Mouse (Mus musculus): ENCODE data around the gene Il1f10. TPM values are rescaled to one million over a fixed set of nuclear protein-coding genes. Genes with fewer than 3 reads are reported as not detected.

Gene Il1f10
- not detected in 2 replicates for polyA plus RNA-seq (2012; rRNA removed)

DNA sequence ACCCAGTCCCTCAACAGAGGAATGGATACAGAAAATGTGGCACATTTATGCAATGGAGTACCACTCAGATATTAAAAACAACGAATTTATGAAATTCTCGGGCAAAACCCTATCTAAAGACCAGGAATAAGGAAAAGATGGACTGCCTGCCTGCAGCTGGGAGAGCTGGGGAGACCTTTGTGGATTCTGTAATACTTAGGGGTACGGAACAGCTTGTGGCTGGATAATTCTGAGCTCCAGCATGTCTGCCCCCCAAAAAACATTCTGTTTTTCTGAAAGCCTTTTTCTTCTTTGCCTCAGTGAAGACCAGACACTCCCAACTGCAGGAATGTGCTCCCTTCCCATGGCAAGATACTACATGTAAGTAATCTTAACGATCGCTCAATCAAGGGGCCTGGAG is at the start of gene Il1f10:
Il1f10 (plus strand) TSS at position 301 of the 400 bp plus-strand sequence.
- TF ChIP-seq POLR2A (IDR thresholded peaks at IDR 0.05; ENCODE audit: borderline replicate concordance, extremely low read depth, low read depth, low read length) (no peak), CTCF (IDR thresholded peaks at IDR 0.05; ENCODE audit: insufficient read depth, low read length) (no peak)
- Histone ChIP-seq H3K4me1 (ENCODE audit: control insufficient read depth, insufficient read depth, low read length) (no peaks in the 10 kb centered on the region), H3K4me3 (replicated peaks; ENCODE audit: extremely low read depth, low read depth, low read length) (no peak within 1 kb of the TSS)
- DNase-seq: no peak
- WGBS: 76% methylated on average over 5 of the region's 5 CpGs

DNA sequence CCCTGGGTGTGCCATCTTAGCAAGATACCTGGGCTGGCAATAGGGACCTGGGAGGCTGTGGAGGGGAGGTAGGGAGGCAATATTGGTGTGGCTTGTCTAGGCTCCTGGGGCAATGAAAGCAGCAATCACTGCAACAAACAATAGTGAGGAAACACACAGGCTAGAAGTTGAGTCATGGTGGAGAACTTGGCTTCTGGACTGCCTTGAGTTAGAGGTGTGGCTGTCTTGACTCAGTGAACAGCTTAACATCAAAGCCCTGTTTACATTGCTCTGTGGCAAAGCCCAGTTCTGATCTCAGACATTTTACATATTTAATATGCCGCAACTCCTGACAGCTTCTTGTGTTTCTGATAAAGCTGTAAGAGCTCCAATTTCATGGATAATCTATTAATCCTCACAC is 23.5 kb upstream of the Il1f10 start:
- WGBS: 81% methylated on average over 1 of the region's 1 CpGs
- no peak overlapping the region for H3K4me3 ChIP-seq (replicated peaks; ENCODE audit: extremely low read depth, low read depth, low read length)
- TF ChIP-seq CTCF (IDR thresholded peaks at IDR 0.05; ENCODE audit: insufficient read depth, low read length): no peak
- no peak for TF ChIP-seq POLR2A (IDR thresholded peaks at IDR 0.05; ENCODE audit: borderline replicate concordance, extremely low read depth, low read depth, low read length)

GRCm38 (mm10) chr2:24273619-24274018 is 17.4 kb upstream of the Il1f10 start:
- no peak for TF ChIP-seq CTCF (IDR thresholded peaks at IDR 0.05; ENCODE audit: insufficient read depth, low read length)
- no peak for DNase-seq
- 71% methylated on average over 2 of the region's 2 CpGs for WGBS
- Histone ChIP-seq H3K4me1 (ENCODE audit: control insufficient read depth, insufficient read depth, low read length) (no peaks in the 10 kb centered on the region), H3K4me3 (replicated peaks; ENCODE audit: extremely low read depth, low read depth, low read length) (no peak overlapping the region)

More for the DNA sequence above, 23.5 kb upstream of the Il1f10 start:
- no peak for DNase-seq
- no peaks in the 10 kb centered on the region for H3K4me1 ChIP-seq (ENCODE audit: control insufficient read depth, insufficient read depth, low read length)

- Histone ChIP-seq H3K4me3 (replicated peaks; ENCODE audit: extremely low read depth, low read depth, low read length) (no peak overlapping the region), H3K4me1 (ENCODE audit: control insufficient read depth, insufficient read depth, low read length) (no peaks in the 10 kb centered on the region)
- TF ChIP-seq POLR2A (IDR thresholded peaks at IDR 0.05; ENCODE audit: borderline replicate concordance, extremely low read depth, low read depth, low read length) (no peak), CTCF (IDR thresholded peaks at IDR 0.05; ENCODE audit: insufficient read depth, low read length) (no peak)
- 25% methylated on average over 1 of the region's 1 CpGs for WGBS
- no peak for DNase-seq
Observed at GRCm38 (mm10) chr2:24275146-24275545, 15.8 kb upstream of the Il1f10 start.

DNA sequence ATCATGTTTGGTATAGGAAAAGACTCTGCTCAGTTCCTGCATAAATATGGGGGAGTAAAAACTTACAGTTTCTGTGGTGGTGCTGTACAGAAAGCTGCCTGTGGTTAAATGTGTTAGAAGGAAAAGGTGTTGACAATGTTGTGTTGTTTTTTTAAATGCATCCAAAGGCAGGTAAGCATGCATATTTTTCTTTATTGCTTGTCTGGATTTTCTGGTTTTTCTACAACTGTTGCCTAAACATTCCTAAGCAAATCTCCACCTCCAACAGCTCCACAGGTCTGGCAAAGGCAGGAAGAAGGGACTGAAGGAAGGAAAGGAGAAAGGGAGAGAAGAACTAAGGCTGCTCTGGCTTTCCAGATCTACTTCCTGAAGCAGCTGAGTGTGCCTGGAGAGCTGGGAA is 14.3 kb upstream of the Il1f10 start, which contains the start of gene Il1f5:
Il1f5 (plus strand) TSS at position 301 of the 400 bp plus-strand sequence.
- no peak for DNase-seq
- Histone ChIP-seq H3K4me1 (ENCODE audit: control insufficient read depth, insufficient read depth, low read length) (no peaks in the 10 kb centered on the region), H3K4me3 (replicated peaks; ENCODE audit: extremely low read depth, low read depth, low read length) (no peak within 1 kb of the TSS)
- TF ChIP-seq CTCF (IDR thresholded peaks at IDR 0.05; ENCODE audit: insufficient read depth, low read length) (no peak), POLR2A (IDR thresholded peaks at IDR 0.05; ENCODE audit: borderline replicate concordance, extremely low read depth, low read depth, low read length) (no peak)

GRCm38 (mm10) chr2:24294616-24295015 is 3.6 kb downstream of the Il1f10 start:
- no peak for DNase-seq
- TF ChIP-seq CTCF (IDR thresholded peaks at IDR 0.05; ENCODE audit: insufficient read depth, low read length) (no peak), POLR2A (IDR thresholded peaks at IDR 0.05; ENCODE audit: borderline replicate concordance, extremely low read depth, low read depth, low read length) (no peak)
- no peaks in the 10 kb centered on the region for H3K4me1 ChIP-seq (ENCODE audit: control insufficient read depth, insufficient read depth, low read length)
- WGBS: 22% methylated on average over 1 of the region's 1 CpGs
- H3K4me3 ChIP-seq (replicated peaks; ENCODE audit: extremely low read depth, low read depth, low read length): no peak overlapping the region

GRCm38 (mm10) chr2:24296837-24297236 is 5.8 kb downstream of the Il1f10 start:
- Histone ChIP-seq H3K4me1 (ENCODE audit: control insufficient read depth, insufficient read depth, low read length) (no peaks in the 10 kb centered on the region), H3K4me3 (replicated peaks; ENCODE audit: extremely low read depth, low read depth, low read length) (no peak overlapping the region)
- 3% methylated on average over 3 of the region's 3 CpGs for WGBS
- no peak for DNase-seq
- TF ChIP-seq POLR2A (IDR thresholded peaks at IDR 0.05; ENCODE audit: borderline replicate concordance, extremely low read depth, low read depth, low read length) (no peak), CTCF (IDR thresholded peaks at IDR 0.05; ENCODE audit: insufficient read depth, low read length) (peak; percentile 29; the same call in 1 of the 2 replicates)

DNA sequence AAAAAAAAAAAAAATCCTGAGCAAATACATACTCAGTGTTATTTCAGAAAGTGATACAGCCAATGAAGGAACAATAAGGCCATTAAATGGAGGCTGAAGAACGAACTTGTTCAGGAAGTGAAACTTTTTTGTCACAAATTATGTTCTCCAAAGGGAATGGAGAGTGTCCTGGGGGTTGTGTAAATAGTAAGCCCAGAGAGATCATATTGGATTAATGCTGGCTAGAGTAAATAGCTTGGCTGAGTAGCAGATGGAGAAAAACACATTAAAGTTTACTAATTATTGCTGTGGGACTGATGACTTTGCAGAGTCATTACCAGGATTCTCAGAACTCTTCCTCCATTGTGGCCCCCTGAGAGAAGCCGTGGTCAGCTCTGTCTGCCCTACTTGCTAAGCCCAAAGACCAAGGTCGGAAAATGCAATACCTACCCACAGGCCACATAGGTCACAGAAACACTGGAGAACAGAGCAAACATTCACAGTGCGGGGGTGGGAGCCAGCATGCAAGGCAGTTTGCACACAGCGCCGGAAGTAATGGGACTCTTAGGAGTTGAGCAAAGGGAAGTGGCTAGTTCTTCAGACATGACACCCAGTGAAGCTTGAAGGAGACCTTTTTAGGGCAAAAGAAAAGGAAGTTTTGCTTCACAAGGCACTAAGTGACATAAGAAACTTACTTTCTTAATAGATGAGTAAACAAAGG is 20.5 kb downstream of the Il1f10 start:
- peak; percentile 14 for DNase-seq
- WGBS: 44% methylated on average over 6 of the region's 6 CpGs
- Histone ChIP-seq H3K4me1 (ENCODE audit: control insufficient read depth, insufficient read depth, low read length) (no peaks in the 10 kb centered on the region), H3K4me3 (replicated peaks; ENCODE audit: extremely low read depth, low read depth, low read length) (no peak overlapping the region)
- TF ChIP-seq POLR2A (IDR thresholded peaks at IDR 0.05; ENCODE audit: borderline replicate concordance, extremely low read depth, low read depth, low read length) (no peak), CTCF (IDR thresholded peaks at IDR 0.05; ENCODE audit: insufficient read depth, low read length) (no peak)

GRCm38 (mm10) chr2:24316919-24317318 is 25.9 kb downstream of the Il1f10 start:
- TF ChIP-seq CTCF (IDR thresholded peaks at IDR 0.05; ENCODE audit: insufficient read depth, low read length) (no peak), POLR2A (IDR thresholded peaks at IDR 0.05; ENCODE audit: borderline replicate concordance, extremely low read depth, low read depth, low read length) (no peak)
- DNase-seq: no peak
- WGBS: 69% methylated on average over 1 of the region's 1 CpGs
- H3K4me3 ChIP-seq (replicated peaks; ENCODE audit: extremely low read depth, low read depth, low read length): no peak overlapping the region
- H3K4me1 ChIP-seq (ENCODE audit: control insufficient read depth, insufficient read depth, low read length): no peaks in the 10 kb centered on the region

DNA sequence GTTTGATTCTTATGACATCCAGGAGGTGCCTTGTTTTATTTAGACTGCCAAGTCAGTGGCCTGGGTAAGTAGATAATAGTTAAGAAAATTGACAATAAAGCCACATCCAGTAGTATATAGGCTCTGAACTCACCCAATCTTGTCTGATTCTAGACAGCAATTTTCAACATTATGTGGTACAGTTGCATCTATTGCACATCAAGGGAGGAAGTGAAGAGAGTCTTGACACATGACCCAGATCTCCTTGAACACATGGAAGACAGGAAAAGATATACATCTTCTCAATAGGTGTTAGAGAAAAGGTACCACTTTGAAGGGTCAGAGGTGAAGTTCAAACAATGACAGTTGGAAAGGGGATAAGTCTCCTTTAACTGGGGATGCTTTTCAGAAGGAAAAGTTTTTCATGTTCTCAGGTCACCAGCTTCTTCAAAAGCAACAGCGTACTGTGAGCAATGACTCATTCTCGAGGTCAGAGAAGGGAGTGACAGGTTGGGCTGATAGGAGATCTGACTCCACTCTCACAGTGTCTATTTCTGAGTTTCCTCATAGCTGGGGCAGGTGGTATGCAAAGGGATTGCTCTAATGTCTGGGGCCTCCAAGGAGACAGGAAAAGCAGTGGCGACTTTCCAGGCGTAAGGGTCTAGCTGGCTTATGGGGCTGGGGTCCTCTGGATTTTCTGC is 27.1 kb downstream of the Il1f10 start:
- no peak for TF ChIP-seq POLR2A (IDR thresholded peaks at IDR 0.05; ENCODE audit: borderline replicate concordance, extremely low read depth, low read depth, low read length)
- no peak for TF ChIP-seq CTCF (IDR thresholded peaks at IDR 0.05; ENCODE audit: insufficient read depth, low read length)
- 67% methylated on average over 4 of the region's 4 CpGs for WGBS
- no peak for DNase-seq
- no peaks in the 10 kb centered on the region for H3K4me1 ChIP-seq (ENCODE audit: control insufficient read depth, insufficient read depth, low read length)
- H3K4me3 ChIP-seq (replicated peaks; ENCODE audit: extremely low read depth, low read depth, low read length): no peak overlapping the region
